Mouse (Mus musculus) erythroblast, embryonic 14.5 days (primary cell): ENCODE data around the gene Kiz.

Source experiments
- GATA1 ChIP-seq: IDR thresholded peaks from 2 replicates; pipeline ENCODE4 v1.6.1; 2012; ENCODE audit warnings: low read length, inconsistent platforms, mixed read lengths
- TAL1 ChIP-seq: IDR thresholded peaks from 3 replicates; pipeline ENCODE4 v1.6.1; 2012; ENCODE audit warnings: low read length, inconsistent platforms, mixed read lengths

DNA sequence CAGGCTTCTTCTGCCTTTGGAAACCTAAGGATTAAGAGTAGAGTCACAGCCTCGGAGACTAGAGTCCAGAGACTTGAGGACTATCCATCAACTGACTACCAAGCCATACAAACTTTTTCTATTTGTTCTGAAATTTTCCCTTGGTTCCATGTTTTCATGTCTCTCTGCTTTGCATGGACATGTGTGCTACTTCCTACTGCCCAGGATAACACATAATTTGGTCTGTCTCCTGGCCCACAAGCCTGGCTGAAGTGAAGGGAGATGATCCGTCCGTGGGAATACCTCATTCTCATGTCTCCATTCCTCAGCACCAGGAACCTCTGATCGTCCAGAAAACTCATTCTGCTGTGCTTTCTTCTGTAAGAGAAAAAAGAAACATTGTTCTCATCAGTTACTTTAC lies 27.7 kb upstream of the Kiz start:
- TF ChIP-seq GATA1 (no peak), TAL1 (no peak)
